Mouse (Mus musculus) A20 (cell line): ENCODE data around the gene Ptger3.

ENCODE experiments used
- DNase-seq: peaks from one replicate; pipeline ENCODE4 v3.0.0-alpha.2; 2011; ENCODE audit warnings: low read depth, low spot score

Gene Ptger3

DNA sequence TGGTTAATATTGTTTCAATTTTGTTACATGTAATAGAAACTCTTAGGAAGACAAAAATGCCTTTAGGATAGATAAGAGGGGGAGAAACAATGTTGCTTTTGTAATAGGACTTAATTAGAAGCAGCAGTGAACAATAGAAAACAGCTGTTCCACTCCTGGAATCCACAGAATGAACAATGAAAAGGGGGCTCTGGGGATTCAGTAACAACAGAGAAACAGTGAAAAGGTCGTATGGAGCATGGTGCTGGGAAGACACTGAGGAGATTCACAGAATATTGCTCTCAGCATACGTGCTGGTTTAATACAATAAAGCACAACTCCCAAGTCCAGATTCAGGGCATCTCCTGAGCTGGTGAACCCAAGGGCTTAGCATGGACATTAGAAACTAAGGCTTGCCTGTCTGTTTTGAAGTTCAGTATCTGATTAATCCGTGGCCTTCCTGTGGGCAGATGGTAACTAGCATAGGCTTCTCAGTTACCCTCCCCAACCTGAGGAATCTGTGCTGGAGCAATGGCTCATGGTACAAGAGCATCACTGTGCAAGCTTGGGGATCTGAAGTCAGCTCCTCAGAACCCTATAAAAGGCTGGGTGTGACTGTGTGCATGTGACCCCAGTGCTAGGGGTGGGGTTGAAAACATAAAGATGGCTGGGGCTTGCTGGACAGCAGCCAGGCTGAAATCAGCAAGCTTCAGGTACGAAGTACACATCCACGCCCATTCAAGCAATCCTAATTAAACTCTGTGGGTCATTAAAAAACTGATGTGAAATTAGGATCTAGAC, 16.1 kb downstream of the Ptger3 start:
- DNase-seq, result no peak

GRCm38 (mm10) chr3:157597837-157598379, 31.2 kb downstream of the Ptger3 start:
- DNase-seq, result no peak

DNA sequence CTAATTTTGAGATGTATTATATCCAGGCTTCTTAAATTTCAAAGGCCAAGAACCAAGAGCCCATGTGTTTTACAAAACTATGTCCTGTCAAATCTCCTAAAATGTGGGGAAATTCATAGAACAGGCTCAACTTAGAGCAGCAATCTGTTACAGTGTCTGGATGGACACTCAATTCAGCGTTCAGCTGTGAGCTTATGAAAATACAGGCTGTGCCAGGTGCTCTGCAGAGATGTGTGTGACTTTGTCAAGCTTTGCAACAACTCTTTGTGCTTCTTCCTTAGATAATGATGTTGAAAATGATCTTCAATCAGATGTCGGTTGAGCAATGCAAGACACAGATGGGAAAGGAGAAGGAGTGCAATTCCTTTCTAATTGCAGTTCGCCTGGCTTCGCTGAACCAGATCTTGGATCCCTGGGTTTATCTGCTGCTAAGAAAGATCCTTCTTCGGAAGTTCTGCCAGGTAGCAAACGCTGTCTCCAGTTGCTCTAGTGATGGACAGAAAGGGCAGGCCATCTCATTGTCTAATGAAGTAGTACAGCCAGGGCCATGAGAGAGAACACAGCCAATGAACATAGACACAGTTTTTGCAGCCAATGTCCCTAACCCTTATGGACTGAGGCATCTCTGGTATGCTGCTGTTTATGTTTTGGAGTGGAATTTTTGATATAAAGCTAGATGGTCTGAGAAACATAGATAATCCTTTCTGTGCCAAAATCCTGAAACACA, 38.2 kb downstream of the Ptger3 start:
- no peak for DNase-seq

GRCm38 (mm10) chr3:157605411-157605740, 38.7 kb downstream of the Ptger3 start:
- DNase-seq, result no peak

GRCm38 (mm10) chr3:157613542-157613941, 46.9 kb downstream of the Ptger3 start:
- DNase-seq, result no peak

DNA sequence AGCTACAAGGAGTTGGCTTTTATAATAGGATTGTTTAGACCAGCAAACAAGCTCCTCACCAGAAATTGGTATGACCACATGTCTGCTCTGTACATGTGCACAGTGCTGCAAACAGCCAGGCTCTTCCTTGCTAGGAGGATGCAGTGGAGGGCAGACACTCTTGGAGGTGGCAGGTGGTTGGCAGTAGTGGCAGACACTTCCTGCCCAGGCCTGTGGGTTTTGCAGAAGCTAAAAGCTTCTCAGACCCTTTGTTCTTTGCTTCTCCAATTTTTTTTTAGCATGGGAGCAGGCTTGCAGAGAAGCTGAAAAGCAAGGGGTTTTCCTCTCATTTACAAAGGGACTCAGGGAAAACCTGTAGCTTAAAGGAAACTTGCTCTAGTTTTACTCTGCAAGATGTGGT, 50.3 kb downstream of the Ptger3 start:
- no peak for DNase-seq

- DNase-seq, result peak; percentile 27
Observed at GRCm38 (mm10) chr3:157627407-157627806, 60.7 kb downstream of the Ptger3 start.

- DNase-seq, result no peak
Observed at GRCm38 (mm10) chr3:157630671-157631070, 64.0 kb downstream of the Ptger3 start.

- no peak for DNase-seq
Observed at GRCm38 (mm10) chr3:157631383-157631782, 64.7 kb downstream of the Ptger3 start.

DNA sequence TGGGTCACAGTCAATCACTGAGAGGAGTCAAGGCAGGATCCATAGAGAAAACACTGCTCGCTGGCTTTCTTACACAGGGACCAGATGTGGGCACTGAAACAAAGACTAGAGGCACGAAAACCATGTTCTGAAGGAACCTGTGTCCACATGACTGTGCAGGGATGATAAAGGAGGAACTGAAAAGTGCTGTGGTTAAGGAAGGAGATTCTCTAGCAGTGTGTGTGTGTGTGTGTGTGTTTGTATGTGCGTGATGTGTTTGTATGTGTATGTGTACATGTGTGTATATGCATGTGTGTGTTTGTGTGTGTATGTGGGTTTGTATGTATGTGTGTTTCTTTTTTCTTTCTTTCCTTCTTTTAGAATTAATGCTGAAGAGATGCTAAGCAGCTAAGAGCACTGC, 67.7 kb downstream of the Ptger3 start:
- peak; percentile 38 for DNase-seq

DNA sequence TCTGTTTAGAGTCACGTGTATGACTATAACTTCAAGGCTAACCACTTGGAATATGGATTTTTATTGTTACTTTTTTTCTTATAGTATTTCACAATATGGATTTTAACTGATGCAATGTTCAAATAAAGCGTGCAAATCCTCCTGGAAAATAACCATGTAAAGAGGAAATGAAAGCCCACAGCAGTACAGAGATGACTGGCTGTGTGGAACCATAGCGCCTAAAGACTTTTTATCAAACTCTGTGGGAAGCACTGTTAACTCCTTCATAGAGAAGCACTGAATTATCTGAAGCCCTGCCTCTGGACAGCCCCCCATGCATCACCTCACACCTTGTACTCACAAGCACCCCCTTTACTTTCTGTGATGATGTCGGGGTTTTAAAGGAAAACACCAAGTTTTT, 69.0 kb downstream of the Ptger3 start:
- peak; percentile 27 for DNase-seq

DNA sequence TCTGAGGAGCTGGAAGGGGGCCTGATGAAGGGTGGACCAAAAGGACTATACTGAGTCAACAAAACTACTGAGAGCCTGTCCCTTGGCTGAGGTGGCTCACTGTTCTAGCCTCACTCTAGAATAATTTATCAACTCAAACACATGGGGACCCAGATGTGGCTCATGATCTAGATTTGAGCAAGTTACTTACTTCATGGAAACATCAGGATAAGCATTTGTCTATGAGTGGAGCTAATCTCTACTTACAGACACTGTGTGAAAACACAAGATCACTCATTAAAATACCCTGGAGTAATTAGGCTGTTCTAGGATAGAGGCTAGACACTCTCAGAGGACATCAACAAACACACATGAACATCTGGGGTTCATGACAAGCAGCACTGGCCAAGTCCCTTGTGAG, 70.2 kb downstream of the Ptger3 start:
- DNase-seq, result no peak

DNA sequence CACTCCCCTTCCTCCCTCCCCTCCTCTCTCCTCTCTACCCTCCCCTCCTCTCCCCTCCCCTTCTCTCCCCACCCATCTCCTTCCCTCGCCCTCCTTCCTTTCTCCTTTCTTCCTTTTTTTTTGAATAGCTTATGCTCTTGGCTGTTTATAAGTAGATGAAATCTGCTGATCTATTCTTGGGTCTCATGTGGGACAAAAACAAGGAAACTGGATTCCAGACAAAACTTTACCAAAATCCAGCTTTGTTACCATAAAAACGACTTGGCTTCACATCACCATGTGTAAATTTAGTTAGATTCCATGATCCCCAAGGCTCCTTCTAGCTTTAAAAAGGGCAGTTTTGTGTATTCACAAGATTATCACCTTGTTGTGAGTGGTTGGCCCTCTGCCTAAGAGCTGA, 70.6 kb downstream of the Ptger3 start:
- DNase-seq, result no peak

DNA sequence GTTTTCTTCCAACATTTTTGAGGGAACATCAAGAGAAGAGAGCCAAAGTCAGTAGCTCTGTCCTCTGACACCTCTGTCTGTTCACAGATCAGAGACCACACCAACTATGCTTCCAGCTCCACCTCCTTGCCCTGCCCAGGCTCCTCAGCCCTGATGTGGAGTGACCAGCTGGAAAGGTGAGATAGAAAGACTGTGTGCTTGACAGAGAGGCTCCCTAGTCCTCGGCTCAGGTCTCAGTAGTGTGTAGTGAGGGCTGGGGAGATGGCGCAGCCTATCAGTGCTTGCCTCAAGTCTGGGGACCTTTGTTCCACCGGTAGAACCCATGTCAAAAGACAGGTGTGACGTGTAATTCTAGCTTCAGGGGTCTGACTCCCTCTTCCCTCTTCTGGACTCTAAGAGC, 74.9 kb downstream of the Ptger3 start:
- no peak for DNase-seq

DNA sequence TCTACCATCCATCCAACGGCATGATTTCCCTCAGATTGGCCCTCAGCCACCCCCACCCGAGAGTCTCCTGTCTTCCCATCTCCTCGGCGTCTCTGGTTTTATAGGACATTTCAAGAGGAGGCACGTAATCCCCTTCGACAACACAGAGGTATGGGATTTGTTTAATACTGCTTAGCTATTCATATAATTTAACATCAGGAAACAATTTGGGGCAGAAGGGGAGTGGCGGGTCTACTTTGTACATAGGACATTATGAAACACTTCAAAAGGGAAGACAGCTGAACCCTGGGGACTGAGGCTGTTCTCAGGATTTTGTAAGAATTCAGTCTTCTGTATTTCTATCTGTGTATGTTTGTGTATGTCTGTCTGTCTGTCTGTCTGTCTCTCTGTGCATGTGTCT, 94.9 kb downstream of the Ptger3 start:
- no peak for DNase-seq

GRCm38 (mm10) chr3:157664486-157665041, 97.9 kb downstream of the Ptger3 start:
- DNase-seq, result no peak

GRCm38 (mm10) chr3:157665471-157665870, 98.8 kb downstream of the Ptger3 start:
- no peak for DNase-seq

DNA sequence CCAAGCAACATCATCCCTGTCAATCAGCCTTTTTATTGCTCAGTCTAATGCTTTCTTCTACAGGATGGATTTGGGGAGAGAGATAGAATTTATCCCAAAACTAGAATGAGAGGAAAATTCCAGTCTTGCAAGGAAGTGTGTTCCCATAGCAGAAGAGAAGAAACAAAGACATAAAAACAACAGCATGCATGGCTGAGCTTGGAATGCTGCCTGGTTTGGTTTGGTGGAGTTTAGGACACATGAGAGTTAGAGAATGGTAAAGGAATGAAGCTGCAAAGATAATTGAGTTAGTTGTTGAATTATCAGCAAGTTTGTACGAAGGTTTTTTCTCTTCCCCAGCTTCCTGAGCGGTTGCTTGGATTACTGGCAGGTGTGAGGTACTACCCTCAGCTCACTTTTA, 99.5 kb downstream of the Ptger3 start:
- no peak for DNase-seq

DNA sequence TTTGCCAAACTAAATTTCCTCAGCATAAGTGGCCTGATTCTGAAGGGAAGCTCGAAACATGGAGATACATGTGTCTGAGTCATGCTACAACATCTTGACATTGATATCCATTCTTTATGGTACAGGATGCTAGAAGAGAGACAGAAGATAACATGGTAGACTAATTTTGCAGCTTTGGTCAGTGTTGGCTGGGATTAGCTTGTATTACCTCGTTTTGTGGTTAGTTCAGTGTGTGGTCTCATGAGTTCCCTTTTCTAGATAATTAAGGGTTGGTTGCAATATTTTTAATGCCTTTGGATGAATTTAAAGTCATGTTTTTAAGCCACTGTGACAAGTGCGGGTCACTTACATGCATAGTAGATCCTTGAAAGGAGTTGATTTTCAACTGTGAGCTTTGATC, 119.4 kb downstream of the Ptger3 start:
- DNase-seq, result no peak

DNA sequence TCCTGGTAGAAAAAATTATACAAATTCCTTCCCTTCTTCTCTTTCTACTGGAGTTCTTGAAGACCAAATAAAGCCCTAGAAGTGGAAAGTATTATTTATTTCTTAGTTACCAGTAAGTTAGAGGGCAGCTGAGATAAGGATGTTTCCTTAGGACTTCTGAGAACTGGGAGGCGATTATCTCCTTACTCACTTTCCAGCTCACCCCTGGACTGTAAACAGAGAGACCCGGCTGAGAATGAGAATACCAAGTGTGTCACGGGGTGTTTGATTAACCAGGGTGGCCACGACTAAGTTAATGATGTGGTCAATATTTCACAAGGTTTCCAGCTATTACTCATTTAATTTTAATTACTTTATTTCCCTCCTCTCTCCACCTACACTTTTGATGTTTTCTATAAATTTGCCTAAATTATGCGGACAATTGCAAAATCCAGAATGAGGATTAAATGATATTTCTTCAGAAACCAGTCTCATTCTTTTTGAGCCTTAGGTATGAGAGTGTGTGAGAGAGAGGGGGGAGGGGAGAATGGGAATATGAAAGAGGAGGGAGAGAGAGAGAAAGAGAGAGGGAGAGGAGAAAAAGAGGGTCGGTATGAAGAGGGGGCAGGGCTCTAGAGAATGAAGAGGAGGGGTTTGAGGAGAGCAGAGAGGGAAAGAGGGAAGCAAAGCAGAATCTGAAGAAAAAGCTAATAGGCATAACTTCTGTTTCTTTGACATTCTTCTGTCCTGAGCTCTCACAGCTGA, 121.9 kb downstream of the Ptger3 start:
- DNase-seq, result no peak
